In the genomic region with DNA sequence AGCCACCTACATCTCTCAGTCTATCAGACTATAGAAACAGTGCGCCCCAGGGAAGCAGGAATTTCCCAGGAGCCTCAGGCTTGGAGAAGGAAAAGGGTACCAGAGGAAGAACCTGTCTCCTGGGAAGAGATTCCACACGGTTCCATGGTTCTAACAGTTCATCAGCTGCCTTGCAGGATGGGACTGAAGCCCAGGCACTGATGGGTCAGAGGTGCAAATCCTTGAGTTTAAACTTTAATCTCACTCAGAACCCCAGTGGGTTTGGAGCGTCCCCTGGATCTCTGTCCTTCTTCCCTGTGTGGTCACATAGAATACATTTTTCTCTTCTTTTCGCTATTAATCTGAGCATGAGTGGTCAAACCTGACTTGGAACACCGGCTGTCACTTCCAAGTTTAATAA, we compare ENCODE assay signal across 23 mouse cellular contexts.
A peak's percentile ranks its signal among the peaks of the same experiment; 100 is the strongest.
DNase-seq lines count a peak whose midpoint lies in the region; ATAC-seq and TF ChIP-seq lines count a peak whose summit lies in the region.
"Had no signal": no experiment of that assay in that cellular context is flagged by ENCODE, and none has a peak within 500 bp of the region (broad histone marks: within the 10 kb centered on the region; RNA-seq: fewer than 3 reads in every experiment).

No protein-coding gene starts in this region.

- H3K9ac ChIP-seq in forebrain, postnatal 0 days: no peak overlapping the region; the same call in 1 of the 2 replicates
- no peak overlapping the region for H3K9ac ChIP-seq in kidney, embryonic 15.5 days
- H3K9ac ChIP-seq: heart, embryonic 12.5 days; heart, embryonic 15.5 days; hindbrain, embryonic 15.5 days had no signal

- WGBS in forebrain, embryonic 10.5 days: 81% methylated on average over 5 of the region's 5 CpGs
- 74% methylated on average over 5 of the region's 5 CpGs for WGBS in forebrain, postnatal 0 days
- 76% methylated on average over 5 of the region's 5 CpGs for WGBS in kidney, embryonic 15.5 days

- no peaks in the 10 kb centered on the region for H3K9me3 ChIP-seq in forebrain, embryonic 10.5 days
- H3K9me3 ChIP-seq in forebrain, postnatal 0 days (ENCODE audit: low read length): no peaks in the 10 kb centered on the region
- H3K9me3 ChIP-seq in kidney, embryonic 15.5 days (replicated peaks): no peaks in the 10 kb centered on the region
- H3K9me3 ChIP-seq: heart, embryonic 12.5 days; heart, embryonic 15.5 days; hindbrain, embryonic 15.5 days had no signal

- no peak for ATAC-seq in forebrain, postnatal 0 days
- no peak for ATAC-seq in kidney, embryonic 15.5 days (replicated peaks; ENCODE audit: low FRiP score)
- ATAC-seq: activated CD4-positive, CD25-positive, alpha-beta regulatory T cell, adult 4 months; forebrain, embryonic 14.5 days had no signal

- H3K4me2 ChIP-seq in forebrain, postnatal 0 days (ENCODE audit: low read depth): no peak overlapping the region
- no peak overlapping the region for H3K4me2 ChIP-seq in kidney, embryonic 15.5 days
- H3K4me2 ChIP-seq: heart, embryonic 12.5 days; heart, embryonic 15.5 days; hindbrain, embryonic 15.5 days had no signal

- no peak for TF ChIP-seq CTCF in forebrain, postnatal 0 days (IDR thresholded peaks at IDR 0.05; ENCODE audit: low read depth)

- no peak for DNase-seq in forebrain, embryonic 10.5 days (ENCODE audit: extremely low spot score, low spot score)
- no peak for DNase-seq in forebrain, postnatal 0 days
- peak; percentile 27 for DNase-seq in kidney, adult 18-20 months
- DNase-seq in kidney, postnatal 4 days: no peak
- peak; percentile 66 for DNase-seq in kidney, adult 9 months
- DNase-seq in kidney, postnatal 25 days: peak; percentile 28 to 61
- no peak for DNase-seq in layer of hippocampus, postnatal 10 days (ENCODE audit: low spot score in 2 of 2)
- DNase-seq: adrenal gland, adult 8-10 months; adrenal gland, postnatal 25 days; cerebellum, adult 11-12 months; cerebellum, adult 8-10 months; cerebellum, postnatal 10 days; cerebellum, postnatal 36 days; gastrocnemius, postnatal 25 days; heart, adult 18-20 months; heart, postnatal 10 days; heart, postnatal 36 days had no signal

- H3K27ac ChIP-seq in forebrain, embryonic 10.5 days: peak overlapping the region; percentile 32
- no peak overlapping the region for H3K27ac ChIP-seq in forebrain, postnatal 0 days (ENCODE audit: low read depth, low read length)
- no peak overlapping the region for H3K27ac ChIP-seq in kidney, embryonic 15.5 days
- H3K27ac ChIP-seq: heart, embryonic 15.5 days; hindbrain, embryonic 15.5 days had no signal

- no peaks in the 10 kb centered on the region for H3K36me3 ChIP-seq in forebrain, embryonic 10.5 days (replicated peaks)
- H3K36me3 ChIP-seq in forebrain, postnatal 0 days (ENCODE audit: insufficient read depth): no peaks in the 10 kb centered on the region
- no peaks in the 10 kb centered on the region for H3K36me3 ChIP-seq in kidney, embryonic 15.5 days
- H3K36me3 ChIP-seq: heart, embryonic 12.5 days; heart, embryonic 15.5 days; hindbrain, embryonic 15.5 days had no signal

- H3K4me3 ChIP-seq in forebrain, embryonic 10.5 days: no peak overlapping the region
- no peak overlapping the region for H3K4me3 ChIP-seq in forebrain, postnatal 0 days (ENCODE audit: low read depth, low read length)
- no peak overlapping the region for H3K4me3 ChIP-seq in kidney, embryonic 15.5 days (replicated peaks)
- H3K4me3 ChIP-seq: heart, embryonic 12.5 days; heart, embryonic 15.5 days; hindbrain, embryonic 15.5 days had no signal

- H3K4me1 ChIP-seq in forebrain, embryonic 10.5 days: peaks cover 15% of the 10 kb centered on the region
- H3K4me1 ChIP-seq in forebrain, postnatal 0 days (ENCODE audit: insufficient read depth): peaks cover 14% of the 10 kb centered on the region; the same call in 1 of the 2 replicates
- 0 out of 2 replicates have a peak, but pooled peaks cover 2% of the 10 kb centered on the region for H3K4me1 ChIP-seq in kidney, embryonic 15.5 days
- H3K4me1 ChIP-seq: heart, embryonic 12.5 days; heart, embryonic 15.5 days had no signal

- H3K27me3 ChIP-seq in forebrain, embryonic 10.5 days (ENCODE audit: poor library complexity, severe bottlenecking): no peaks in the 10 kb centered on the region
- no peaks in the 10 kb centered on the region for H3K27me3 ChIP-seq in forebrain, postnatal 0 days (ENCODE audit: insufficient read depth, low read length)
- H3K27me3 ChIP-seq in kidney, embryonic 15.5 days: peaks cover 4% of the 10 kb centered on the region; the same call in 1 of the 2 replicates
- H3K27me3 ChIP-seq: heart, embryonic 12.5 days; hindbrain, embryonic 15.5 days had no signal

Comparison
In these comparisons a context has a peak if more than half of its experiments do, and no peak if none do; other contexts are left out.
1. DNase-seq: peak in kidney, adult 18-20 months (single experiment), kidney, adult 9 months (single experiment) and kidney, postnatal 25 days (2 of 2); none in forebrain, embryonic 10.5 days (single experiment), forebrain, postnatal 0 days (single experiment), kidney, postnatal 4 days (0 of 2) and layer of hippocampus, postnatal 10 days (0 of 2).